Mouse (Mus musculus) heart, adult 8-10 months (tissue): Measurements from ENCODE around the gene Clip2. TPM values are rescaled to one million over a fixed set of nuclear protein-coding genes. Genes with fewer than 3 reads are reported as not detected.
"Not testable (repeated sequence)": the region's sequence is repeated elsewhere in the genome, so short reads cannot be mapped to it uniquely, and the experiment has no call there.

ENCODE experiments used
- DNase-seq: peaks from one replicate; pipeline ENCODE4 v3.0.0; 2022; ENCODE audit warnings: low spot score
- total RNA-seq, 4 experiments: library from RNA; stranded (reverse); gene quantifications; 2 replicates each; pipeline ENCODE4 v1.2.4; 2022

The Clip2 gene
- total RNA-seq, 4 experiments from 2014 or later, result 4.5 to 6.8 (median 5.4) TPM

DNA sequence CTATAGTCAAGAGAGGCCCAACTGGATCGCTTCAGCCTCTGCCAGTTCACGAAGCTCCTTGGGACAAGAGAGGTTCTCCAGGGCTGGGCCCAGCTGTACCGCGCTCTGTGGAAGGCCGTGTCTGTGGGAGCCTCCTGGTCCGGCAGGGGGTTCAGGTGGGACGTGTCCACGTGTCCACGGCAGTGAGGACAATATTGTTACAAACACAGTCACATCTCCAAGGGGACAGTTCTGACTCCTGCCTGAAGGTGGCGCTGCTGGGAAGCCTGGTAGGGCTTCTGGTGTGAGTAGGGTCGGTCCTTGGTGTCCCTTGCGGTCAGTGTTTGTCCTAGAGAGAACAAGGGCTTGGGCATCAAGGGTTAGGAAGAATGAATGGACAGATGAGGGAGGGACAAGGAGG is 61.8 kb downstream of the Clip2 start:
- no peak for DNase-seq

DNA sequence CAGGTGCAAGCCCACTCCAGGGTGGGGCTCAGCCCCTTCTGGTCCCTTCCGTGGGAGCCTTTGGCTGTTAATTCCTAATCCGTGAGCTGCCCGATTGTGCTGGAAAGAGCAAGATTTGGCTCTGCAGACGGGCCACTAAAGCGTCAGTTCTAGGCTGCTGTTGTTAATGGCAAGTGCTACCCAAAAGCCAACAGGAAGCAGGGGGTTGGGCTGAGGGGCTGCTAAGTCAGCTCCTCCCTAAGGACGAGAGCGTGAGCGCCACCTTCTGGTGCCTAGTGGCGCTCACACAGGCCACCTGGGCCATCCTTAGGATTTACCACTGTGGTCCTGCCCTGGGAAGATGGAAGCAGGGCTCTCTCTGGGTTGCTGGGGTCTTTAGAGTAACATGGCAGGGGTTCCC is 62.7 kb downstream of the Clip2 start:
- DNase-seq, result no peak

GRCm38 (mm10) chr5:134488596-134488995 is 63.6 kb downstream of the Clip2 start:
- no peak for DNase-seq

GRCm38 (mm10) chr5:134488042-134488441 is 64.2 kb downstream of the Clip2 start:
- DNase-seq, result no peak

GRCm38 (mm10) chr5:134485900-134486665 is 66.2 kb downstream of the Clip2 start:
- DNase-seq, result peak; percentile 52

GRCm38 (mm10) chr5:134485183-134485730 is 67.0 kb downstream of the Clip2 start:
- no peak for DNase-seq

DNA sequence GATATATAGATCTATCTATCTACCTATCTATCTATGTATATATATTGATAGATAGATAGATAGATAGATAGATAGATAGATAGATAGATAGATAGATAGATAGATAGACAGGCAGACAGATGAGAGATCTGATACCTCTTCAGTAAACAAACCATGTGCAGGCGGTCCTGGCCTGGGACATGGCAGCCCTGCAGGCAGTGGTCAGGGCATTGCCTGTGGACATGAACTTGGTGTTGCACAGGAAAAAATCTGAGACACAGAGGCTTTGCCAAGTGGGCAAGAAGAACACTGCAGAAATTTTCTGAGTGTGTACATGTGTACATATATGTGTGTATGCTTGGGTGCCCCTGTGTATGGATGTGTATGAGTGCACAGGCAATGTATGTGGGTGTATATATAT is 68.9 kb downstream of the Clip2 start:
- no peak for DNase-seq

- DNase-seq, result no peak
Measured at GRCm38 (mm10) chr5:134482331-134482730, 69.9 kb downstream of the Clip2 start.

DNA sequence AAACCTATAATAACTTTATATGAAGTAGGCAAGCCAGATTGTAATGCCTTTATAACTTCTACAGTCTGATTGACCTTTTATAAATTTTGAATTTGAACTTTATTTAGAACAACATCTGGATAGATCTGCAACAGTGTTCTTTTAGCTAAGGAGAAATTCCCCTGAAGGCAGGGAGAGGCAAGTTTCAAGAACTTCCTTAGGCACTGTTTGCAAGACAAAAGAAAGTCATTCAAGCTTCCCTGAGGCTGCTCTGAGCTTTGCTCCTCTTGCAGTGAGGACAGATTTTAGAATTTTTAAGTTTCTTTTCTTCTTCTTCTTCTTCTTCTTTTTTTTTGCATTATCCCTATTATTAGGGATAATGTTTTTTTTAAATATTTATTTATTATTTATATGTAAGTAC is 73.3 kb downstream of the Clip2 start:
- not testable (repeated sequence) for DNase-seq

GRCm38 (mm10) chr5:134475686-134476085 is 76.5 kb downstream of the Clip2 start:
- DNase-seq, result not testable (repeated sequence)

DNA sequence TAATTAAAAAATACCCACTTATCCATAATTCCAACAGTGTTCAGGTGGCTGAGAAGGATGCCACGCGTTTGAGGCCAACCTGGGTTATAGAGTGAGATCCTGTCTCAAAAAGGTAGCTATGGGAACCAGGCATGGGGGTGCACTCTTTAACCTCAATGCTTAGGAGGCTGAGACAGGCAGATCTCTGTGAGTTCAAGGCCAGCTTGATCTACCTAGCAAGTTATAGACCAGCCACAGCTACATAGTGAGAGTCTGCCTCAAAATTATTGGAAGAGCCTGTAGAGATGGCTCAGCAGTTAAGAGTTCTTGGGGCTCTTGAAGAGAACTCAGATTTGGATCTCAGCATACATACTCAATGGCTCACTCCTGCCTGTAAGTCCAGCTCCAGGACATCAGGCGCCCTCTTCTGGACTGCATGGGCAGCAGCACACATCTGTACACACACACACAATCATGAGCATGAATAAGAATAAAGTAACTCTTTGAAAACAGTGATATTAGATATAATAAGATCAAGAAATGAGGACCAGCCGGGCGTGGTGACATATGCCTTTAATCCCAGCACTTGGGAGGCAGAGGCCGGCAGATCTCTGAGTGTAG is 77.1 kb downstream of the Clip2 start:
- no peak for DNase-seq

DNA sequence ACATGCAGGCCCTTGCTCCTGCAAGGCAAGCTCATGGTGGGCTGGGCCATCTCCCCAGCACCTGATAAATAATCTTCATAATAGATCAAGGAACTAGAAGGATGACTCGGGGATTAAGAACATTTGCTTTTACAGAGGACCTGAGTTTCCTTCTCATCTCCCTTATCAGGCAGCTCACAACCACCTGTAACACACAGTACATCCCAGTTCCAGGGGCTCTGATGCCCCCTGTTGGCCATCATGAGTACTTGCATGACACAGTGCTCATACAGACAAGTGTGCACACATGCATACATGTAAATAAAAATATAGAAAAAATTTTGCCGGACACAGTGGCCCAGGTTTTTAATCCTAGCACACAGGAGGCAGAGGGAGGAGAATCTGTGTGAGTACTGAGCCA is 78.3 kb downstream of the Clip2 start:
- DNase-seq, result no peak

DNA sequence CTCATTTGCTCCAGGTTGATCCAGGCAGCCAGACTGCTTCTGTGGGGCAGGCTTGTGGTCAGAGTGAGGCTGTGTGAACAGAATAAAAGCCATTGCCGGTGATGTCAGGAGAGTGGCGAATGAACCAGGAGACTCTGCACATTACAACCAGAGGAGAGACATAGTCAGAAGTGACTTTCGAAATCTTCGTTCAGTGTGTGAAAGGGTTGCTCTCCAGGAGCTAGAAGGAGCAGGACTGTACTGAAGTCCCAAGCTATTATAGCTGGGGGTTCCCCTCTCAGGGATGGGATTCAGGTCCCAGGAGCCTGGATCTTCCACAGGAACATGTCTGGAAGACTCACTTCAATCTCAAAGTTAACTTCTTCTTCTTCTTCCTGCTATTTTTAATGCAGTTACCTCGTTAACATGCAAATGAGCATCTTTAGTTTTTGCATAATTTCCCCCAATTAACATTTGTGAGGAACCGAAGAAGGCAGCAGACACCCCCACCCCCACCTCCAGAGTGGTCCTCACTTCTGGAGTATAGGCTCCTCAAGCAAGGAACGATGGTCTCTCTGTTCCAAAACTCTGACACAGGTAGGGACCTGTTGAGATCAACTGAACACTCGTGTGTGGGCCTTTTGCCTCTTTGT is 81.6 kb downstream of the Clip2 start:
- DNase-seq, result no peak

DNA sequence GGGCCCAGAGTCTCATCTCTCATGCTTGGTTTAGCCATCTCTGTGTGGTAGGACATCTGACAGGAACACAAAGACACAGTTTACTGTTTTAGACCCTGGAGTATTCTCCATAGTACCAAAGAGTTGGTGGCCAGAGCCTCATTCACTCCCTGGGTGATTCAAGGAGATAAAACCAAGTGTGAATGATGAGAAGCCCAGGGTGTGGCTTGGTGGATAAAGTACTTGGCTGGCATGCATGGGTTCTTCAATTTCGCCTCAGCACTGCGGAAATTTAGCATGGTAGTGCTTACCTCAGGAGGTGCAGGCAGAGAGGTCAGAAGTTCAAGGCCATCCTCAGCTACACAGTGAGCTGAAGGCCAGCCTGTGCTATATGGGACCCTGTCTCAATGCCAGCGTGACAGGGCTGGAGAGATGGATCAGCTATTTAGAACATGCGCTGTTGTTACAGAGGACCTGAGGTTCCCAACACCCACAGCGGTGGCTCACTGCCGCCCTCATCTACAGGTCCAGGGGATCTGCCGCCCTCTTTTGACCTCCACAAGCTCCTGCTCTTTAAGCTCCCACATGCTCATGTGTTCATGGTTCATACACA is 82.6 kb downstream of the Clip2 start:
- DNase-seq, result no peak

DNA sequence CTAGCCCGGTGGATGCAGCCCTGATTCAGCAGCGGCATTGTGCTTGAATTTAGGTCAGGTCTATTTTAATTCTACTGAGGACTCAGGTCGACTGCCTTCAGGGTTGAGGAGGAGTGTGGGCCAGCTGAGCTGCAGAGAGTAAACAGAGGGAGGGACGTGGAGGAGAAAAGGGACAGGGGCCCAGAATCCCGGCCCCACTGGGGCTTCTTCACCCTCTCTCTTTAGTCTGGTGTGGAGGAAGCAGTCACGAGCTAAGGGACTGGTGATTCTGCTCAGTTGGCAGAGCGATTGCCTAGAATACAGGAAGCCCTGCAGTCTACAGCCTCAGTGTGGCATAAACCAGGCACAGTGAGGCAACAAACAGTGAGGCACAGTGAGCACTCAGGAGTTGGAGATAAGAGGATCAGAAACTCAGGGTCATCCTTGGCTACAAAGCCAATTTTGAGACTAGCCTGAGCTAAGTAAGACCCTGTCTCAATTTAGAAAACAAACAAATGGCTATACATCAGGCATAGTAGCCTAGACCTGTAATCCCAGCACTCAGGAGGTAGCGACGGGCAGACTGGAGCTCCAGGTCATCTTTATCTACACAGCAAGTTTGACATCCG is 84.0 kb downstream of the Clip2 start:
- no peak for DNase-seq

GRCm38 (mm10) chr5:134467030-134467549 is 85.1 kb downstream of the Clip2 start:
- DNase-seq, result no peak

DNA sequence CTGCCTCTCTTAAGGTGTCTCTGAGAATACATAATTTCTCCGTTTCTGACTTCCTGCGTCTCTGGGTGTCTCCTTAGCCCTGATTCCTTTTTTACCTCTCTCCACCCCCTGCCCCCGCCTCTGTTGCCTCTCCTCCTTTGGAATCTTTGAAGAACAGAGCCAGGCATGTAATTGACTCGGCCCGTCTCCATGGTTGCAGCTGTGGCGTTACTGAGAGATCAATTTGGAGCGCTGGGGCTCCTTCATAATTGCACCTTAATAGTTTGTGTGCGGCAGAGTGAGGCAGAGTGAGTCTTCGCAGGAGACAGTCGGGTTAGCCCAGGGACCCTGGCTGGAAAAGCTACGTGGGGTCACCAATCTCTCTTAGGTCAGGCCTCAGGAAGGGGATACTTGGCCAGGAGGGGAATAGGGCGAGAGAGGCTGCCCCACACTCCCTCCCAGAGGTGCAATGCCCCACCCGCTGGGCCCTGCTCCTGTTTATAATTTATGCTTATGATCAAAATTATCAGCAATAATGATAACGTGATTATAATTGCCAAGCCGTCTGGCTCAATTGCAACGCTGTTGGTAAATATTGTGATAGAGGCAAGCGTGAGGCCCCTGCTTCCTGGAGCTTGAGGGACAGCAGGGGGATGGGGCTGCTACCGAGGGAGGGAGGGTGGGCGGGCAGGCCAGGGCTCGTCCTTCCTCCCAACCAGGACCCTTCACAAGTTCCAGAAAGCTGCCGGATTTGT is 85.8 kb downstream of the Clip2 start:
- no peak for DNase-seq

DNA sequence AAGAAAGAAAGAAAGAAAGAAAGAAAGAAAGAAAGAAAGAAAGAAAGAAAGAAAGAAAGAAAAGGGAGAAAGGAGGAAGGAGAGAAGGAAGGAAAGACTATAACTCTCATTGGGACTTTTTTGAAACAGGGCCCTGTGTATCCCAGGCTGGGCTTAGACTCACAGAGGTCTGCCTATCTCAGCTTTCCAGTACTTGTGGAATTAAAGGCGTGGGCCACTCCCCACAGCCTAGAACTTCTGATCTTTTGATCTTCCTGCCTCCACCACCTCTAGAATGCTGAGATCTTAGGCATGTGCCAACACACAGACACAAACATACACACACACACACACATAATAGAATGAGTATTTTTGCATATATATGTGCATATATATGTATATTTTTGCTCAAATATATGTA is 87.0 kb downstream of the Clip2 start:
- DNase-seq, result no peak

GRCm38 (mm10) chr5:134464225-134464624 is 88.0 kb downstream of the Clip2 start:
- no peak for DNase-seq

DNA sequence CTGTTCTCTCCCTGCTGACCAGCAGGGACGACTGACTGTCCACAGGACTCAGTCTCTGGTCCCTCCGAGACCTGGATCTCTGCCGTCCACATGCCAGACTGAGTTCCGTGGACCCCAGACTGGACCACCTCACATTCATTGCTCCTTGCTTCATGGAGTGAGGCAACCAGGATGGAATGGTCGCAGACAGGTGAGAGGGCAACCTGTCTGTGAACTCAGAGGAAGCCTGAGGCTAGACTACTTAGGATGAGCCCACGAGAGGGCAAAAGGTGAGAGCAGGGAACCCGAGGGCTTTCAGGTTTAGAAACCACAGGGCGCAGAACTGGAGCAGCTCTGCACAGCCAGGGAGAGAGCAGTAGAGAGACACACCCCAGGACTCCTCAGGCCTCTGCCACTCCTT is 89.5 kb downstream of the Clip2 start:
- no peak for DNase-seq

DNA sequence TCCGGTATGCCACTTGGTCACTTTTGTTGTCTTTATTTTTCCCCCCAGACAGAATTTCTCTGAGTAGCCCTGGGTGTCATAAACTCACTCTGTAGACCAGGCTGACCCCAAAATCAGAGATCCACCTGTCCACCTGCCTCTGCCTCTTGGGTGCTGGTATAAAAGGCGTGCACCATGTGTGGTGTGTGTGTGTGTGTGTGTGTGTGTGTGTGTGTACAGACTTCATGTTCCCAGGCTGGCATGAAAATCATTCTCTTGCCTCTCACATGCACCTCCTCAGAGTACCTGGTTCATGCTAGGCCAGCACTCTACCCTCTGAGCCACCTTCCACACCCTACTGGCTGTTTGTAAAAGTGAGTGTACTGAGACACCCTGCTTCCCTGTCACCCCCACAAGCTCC is 89.9 kb downstream of the Clip2 start:
- no peak for DNase-seq
